Mouse (Mus musculus) MEL (cell line): Measurements from ENCODE around the gene Hdac4. TPM values are rescaled to one million over a fixed set of nuclear protein-coding genes. Genes with fewer than 3 reads are reported as not detected.

ENCODE experiments used
- DNase-seq: peaks from one replicate; pipeline ENCODE4 v3.0.0; 2011; ENCODE audit warnings: low read depth, low spot score
- H3K27ac ChIP-seq: 2 replicates; pipeline ENCODE4 v1.5.1; 2012; ENCODE audit warnings: low read depth, mild to moderate bottlenecking, control low read depth, low read length, moderate library complexity; ENCODE audit not compliant: control insufficient read depth
- H3K27me3 ChIP-seq, 2 experiments: fragments of 150-350 bp in 1 of 2; sonication (generic) in 1 of 2; 2 replicates each; pipeline ENCODE4 v1.6.1; 2012; ENCODE audit warnings: low read length in 2 of 2, mild to moderate bottlenecking in 2 of 2, improper control_type of control experiment in 1 of 2, moderate library complexity in 1 of 2; ENCODE audit not compliant: insufficient read depth in 2 of 2, control insufficient read depth in 1 of 2
- H3K36me3 ChIP-seq, 2 experiments: 2 replicates each; pipeline ENCODE4 v1.6.1; 2012 to 2014; ENCODE audit warnings: low read length in 2 of 2, improper control_type of control experiment in 1 of 2, inconsistent platforms in 1 of 2, mild to moderate bottlenecking in 1 of 2; ENCODE audit not compliant: insufficient read depth in 2 of 2, control insufficient read depth in 1 of 2
- H3K4me1 ChIP-seq, 2 experiments: fragments of 150-350 bp in 1 of 2; sonication (generic) in 1 of 2; 2 replicates each; pipeline ENCODE4 v1.6.1; 2012; ENCODE audit warnings: low read length in 2 of 2, improper control_type of control experiment in 1 of 2, mild to moderate bottlenecking in 1 of 2; ENCODE audit not compliant: insufficient read depth in 2 of 2, control insufficient read depth in 1 of 2
- H3K4me3 ChIP-seq, 2 experiments: fragments of 150-350 bp in 1 of 2; sonication (generic) in 1 of 2; 2 replicates each; pipeline ENCODE4 v1.5.1; 2012; ENCODE audit warnings: low read depth in 2 of 2, low read length in 2 of 2, mild to moderate bottlenecking in 2 of 2, moderate library complexity in 2 of 2, control low read depth in 1 of 2, improper control_type of control experiment in 1 of 2; ENCODE audit not compliant: control insufficient read depth in 1 of 2, insufficient read depth in 1 of 2
- H3K79me2 ChIP-seq: 2 replicates; pipeline ENCODE4 v1.6.1; 2012; ENCODE audit warnings: mild to moderate bottlenecking, low read length, moderate library complexity; ENCODE audit not compliant: control insufficient read depth, poor library complexity, insufficient read depth
- H3K9ac ChIP-seq: 2 replicates; pipeline ENCODE4 v1.6.1; 2012; ENCODE audit warnings: low read depth, mild to moderate bottlenecking, control low read depth, low read length, moderate library complexity; ENCODE audit not compliant: control insufficient read depth, poor library complexity, severe bottlenecking
- H3K9me3 ChIP-seq: fragments of 150-350 bp; sonication (generic); replicated peaks from 2 replicates; pipeline ENCODE4 v1.6.1; 2012; ENCODE audit warnings: mild to moderate bottlenecking, low read length, improper control_type of control experiment, moderate library complexity; ENCODE audit not compliant: insufficient read depth
- BHLHE40 ChIP-seq: IDR thresholded peaks from 2 replicates; pipeline ENCODE4 v1.6.1; 2012; ENCODE audit warnings: low read depth, mild to moderate bottlenecking, inconsistent platforms, low read length, improper control_type of control experiment, borderline replicate concordance
- CTCF ChIP-seq, 3 experiments: IDR thresholded peaks in 2 of 3; conservative IDR thresholded peaks in 1 of 3; 2 replicates each; pipeline ENCODE4 v1.5.1; 2011 to 2012; ENCODE audit warnings: low read length in 3 of 3, low read depth in 2 of 3, mild to moderate bottlenecking in 2 of 3, improper control_type of control experiment in 1 of 3, inconsistent platforms in 1 of 3, mixed read lengths in 1 of 3, moderate library complexity in 1 of 3; ENCODE audit not compliant: control insufficient read depth in 1 of 3, insufficient read depth in 1 of 3, poor library complexity in 1 of 3, severe bottlenecking in 1 of 3
- EP300 ChIP-seq, 2 experiments: IDR thresholded peaks; 2 replicates each; pipeline ENCODE4 v1.6.1; 2011; ENCODE audit warnings: improper control_type of control experiment in 2 of 2, low read length in 2 of 2, low read depth in 1 of 2, mild to moderate bottlenecking in 1 of 2
- ETS1 ChIP-seq: IDR thresholded peaks from 2 replicates; pipeline ENCODE4 v1.6.1; 2012; ENCODE audit warnings: low read depth, mild to moderate bottlenecking, inconsistent platforms, low read length, improper control_type of control experiment, moderate library complexity
- GABPA ChIP-seq: IDR thresholded peaks from 2 replicates; pipeline ENCODE4 v1.6.1; 2012; ENCODE audit warnings: low read depth, mild to moderate bottlenecking, inconsistent platforms, low read length, improper control_type of control experiment, moderate library complexity
- HCFC1 ChIP-seq: IDR thresholded peaks from 2 replicates; pipeline ENCODE4 v1.6.1; 2012; ENCODE audit warnings: low read depth, mild to moderate bottlenecking, inconsistent platforms, low read length, improper control_type of control experiment, moderate library complexity
- KAT2A ChIP-seq: conservative IDR thresholded peaks from 2 replicates; pipeline ENCODE4 v1.6.1; 2012; ENCODE audit warnings: low read depth, low read length, improper control_type of control experiment, inconsistent platforms
- MAFK ChIP-seq: IDR thresholded peaks from 2 replicates; pipeline ENCODE4 v1.6.1; 2011; ENCODE audit warnings: low read depth, mild to moderate bottlenecking, low read length, improper control_type of control experiment, borderline replicate concordance
- MAX ChIP-seq: IDR thresholded peaks from 2 replicates; pipeline ENCODE4 v1.6.1; 2011; ENCODE audit warnings: low read length, improper control_type of control experiment
- MAZ ChIP-seq: IDR thresholded peaks from 2 replicates; pipeline ENCODE4 v1.6.1; 2012; ENCODE audit warnings: low read depth, mild to moderate bottlenecking, inconsistent platforms, low read length, improper control_type of control experiment
- NRF1 ChIP-seq: IDR thresholded peaks from 2 replicates; pipeline ENCODE4 v1.6.1; 2014; ENCODE audit warnings: low read depth, mild to moderate bottlenecking, inconsistent platforms, low read length, improper control_type of control experiment, moderate library complexity; ENCODE audit not compliant: poor library complexity, insufficient read depth, severe bottlenecking
- POLR2A ChIP-seq, 2 experiments: IDR thresholded peaks; 2 replicates each; pipeline ENCODE4 v1.6.1; 2011 to 2012; ENCODE audit warnings: low read length in 2 of 2, mild to moderate bottlenecking in 2 of 2, control low read depth in 1 of 2, improper control_type of control experiment in 1 of 2, low read depth in 1 of 2, moderate library complexity in 1 of 2; ENCODE audit not compliant: control insufficient read depth in 1 of 2, insufficient read depth in 1 of 2, poor library complexity in 1 of 2
- POLR2AphosphoS2 ChIP-seq: IDR thresholded peaks from 2 replicates; pipeline ENCODE4 v1.6.1; 2011; ENCODE audit warnings: low read length, improper control_type of control experiment
- POLR2AphosphoS5 ChIP-seq: IDR thresholded peaks from 2 replicates; pipeline ENCODE4 v1.6.1; 2012; ENCODE audit warnings: low read depth, borderline replicate concordance, mild to moderate bottlenecking, inconsistent platforms, low read length, moderate library complexity, mixed read lengths
- RAD21 ChIP-seq: IDR thresholded peaks from 2 replicates; pipeline ENCODE4 v1.6.1; 2011; ENCODE audit warnings: mild to moderate bottlenecking, low read depth, low read length, improper control_type of control experiment
- RCOR1 ChIP-seq: IDR thresholded peaks from 2 replicates; pipeline ENCODE4 v1.6.1; 2012; ENCODE audit warnings: low read depth, mild to moderate bottlenecking, inconsistent platforms, low read length, improper control_type of control experiment
- SIN3A ChIP-seq: IDR thresholded peaks from 2 replicates; pipeline ENCODE4 v1.6.1; 2012; ENCODE audit warnings: low read length, improper control_type of control experiment, inconsistent platforms
- TBP ChIP-seq: IDR thresholded peaks from 2 replicates; pipeline ENCODE4 v1.8.0; 2011; ENCODE audit warnings: low read depth, low read length, improper control_type of control experiment
- UBTF ChIP-seq: IDR thresholded peaks from 2 replicates; pipeline ENCODE4 v1.6.1; 2012; ENCODE audit warnings: low read depth, mild to moderate bottlenecking, inconsistent platforms, low read length, improper control_type of control experiment, moderate library complexity, borderline replicate concordance; ENCODE audit not compliant: insufficient read depth
- USF1 ChIP-seq: IDR thresholded peaks from 2 replicates; pipeline ENCODE4 v1.6.1; 2014; ENCODE audit warnings: low read depth, mild to moderate bottlenecking, inconsistent platforms, low read length, improper control_type of control experiment, moderate library complexity
- ZC3H11A ChIP-seq: IDR thresholded peaks from 2 replicates; pipeline ENCODE4 v1.6.1; 2012; ENCODE audit warnings: low read depth, mild to moderate bottlenecking, inconsistent platforms, low read length, improper control_type of control experiment
- ZKSCAN1 ChIP-seq: IDR thresholded peaks from 2 replicates; pipeline ENCODE4 v1.6.1; 2012; ENCODE audit warnings: low read depth, mild to moderate bottlenecking, inconsistent platforms, low read length, improper control_type of control experiment, moderate library complexity
- ZNF384 ChIP-seq: IDR thresholded peaks from 2 replicates; pipeline ENCODE4 v1.6.1; 2012; ENCODE audit warnings: low read depth, mild to moderate bottlenecking, inconsistent platforms, low read length, improper control_type of control experiment
- polyA plus RNA-seq, 2 experiments: library from polyadenylated mRNA; stranded (reverse) in 1 of 2; unstranded in 1 of 2; fragments of >175 nt in 1 of 2; fragments of >200 nt in 1 of 2; gene quantifications; 2 replicates each; pipeline versions ENCODE4 v1.2.1 to v1.2.4; 2012; ENCODE audit warnings: low replicate concordance in 2 of 2, low read depth in 1 of 2; ENCODE audit not compliant: insufficient read length in 2 of 2, insufficient read depth in 1 of 2, missing spikeins in 1 of 2
- total RNA-seq: library from RNA; depleted of rRNA; stranded (reverse); fragments of 300-350 nt; gene quantifications from 2 replicates; pipeline ENCODE4 v1.2.3, GENCODE M21; 2012

Hdac4 gene
- total and polyA plus RNA-seq, 3 experiments: 11.0 to 19.5 (median 12.3) TPM

DNA sequence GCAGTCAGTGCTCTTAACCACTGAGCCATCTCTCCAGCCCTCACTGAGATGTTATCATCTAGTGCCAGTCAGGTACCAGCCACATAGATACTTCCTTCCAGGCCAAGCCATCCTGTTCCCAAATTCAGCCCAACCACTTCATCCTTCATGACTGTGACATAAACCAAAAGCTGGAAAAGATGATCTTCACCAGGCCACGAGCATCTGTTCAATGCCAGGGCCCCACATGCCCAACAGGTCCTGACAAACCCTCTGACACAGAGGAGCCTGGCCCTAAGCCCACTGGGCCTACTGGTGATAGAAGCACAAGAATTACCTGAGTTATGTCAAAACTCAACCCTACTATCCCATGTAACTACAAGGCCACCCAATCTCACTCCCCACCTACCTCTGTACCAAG, 84.5 kb downstream of the Hdac4 start:
- peaks cover 0 to 4% of the 10 kb centered on the region in 2 experiments; a peak in 1 of 4 replicates for H3K36me3 ChIP-seq
- TF ChIP-seq CTCF (IDR thresholded peaks at IDR 0.05 in 2 of 3, conservative IDR thresholded peaks at IDR 0.05 in 1 of 3; ENCODE audit: control insufficient read depth in 1 of 3, insufficient read depth in 1 of 3, low read depth in 2 of 3, low read length in 3 of 3, poor library complexity in 1 of 3, severe bottlenecking in 1 of 3) (no peak), MAX (no peak), TBP (no peak), MAFK (no peak), RCOR1 (no peak), USF1 (no peak), GABPA (no peak), MAZ (no peak), KAT2A (no peak), SIN3A (no peak), UBTF (no peak), ZKSCAN1 (no peak), RAD21 (no peak), POLR2A (IDR thresholded peaks at IDR 0.05; ENCODE audit: control insufficient read depth in 1 of 2, insufficient read depth in 1 of 2, low read depth in 1 of 2, low read length in 2 of 2, poor library complexity in 1 of 2) (no peak), POLR2AphosphoS5 (no peak)
- H3K79me2 ChIP-seq: no peaks in the 10 kb centered on the region

GRCm38 (mm10) chr1:92109221-92109620, 86.3 kb downstream of the Hdac4 start:
- Histone ChIP-seq H3K4me3 (no peak overlapping the region), H3K36me3 (peaks cover 0 to 2% of the 10 kb centered on the region in 2 experiments; a peak in 1 of 4 replicates), H3K9me3 (no peaks in the 10 kb centered on the region), H3K27ac (no peak overlapping the region), H3K4me1 (peaks cover 0 to 2% of the 10 kb centered on the region in 2 experiments; a peak in 1 of 4 replicates), H3K79me2 (no peaks in the 10 kb centered on the region), H3K9ac (no peak overlapping the region), H3K27me3 (no peaks in the 10 kb centered on the region)
- no peak for DNase-seq
- TF ChIP-seq BHLHE40 (no peak), ZC3H11A (no peak), POLR2AphosphoS2 (no peak), EP300 (IDR thresholded peaks at IDR 0.05; ENCODE audit: low read depth in 1 of 2, low read length in 2 of 2) (no peak), KAT2A (no peak), NRF1 (no peak), USF1 (no peak), MAZ (no peak), ZNF384 (no peak), ETS1 (no peak), MAFK (no peak), MAX (no peak), HCFC1 (no peak)

More for the DNA sequence above, 84.5 kb downstream of the Hdac4 start:
- Histone ChIP-seq H3K27me3 (no peaks in the 10 kb centered on the region), H3K4me3 (no peak overlapping the region), H3K9ac (no peak overlapping the region), H3K9me3 (no peaks in the 10 kb centered on the region), H3K27ac (no peak overlapping the region), H3K4me1 (peaks cover 0 to 2% of the 10 kb centered on the region in 2 experiments; a peak in 1 of 4 replicates)
- DNase-seq: no peak
